Comparison of ENCODE assay signal across 9 mouse cellular contexts in genomic region chr12:117586124-117586523, GRCm38 (mm10).
DNase-seq lines count a peak whose midpoint lies in the region; ATAC-seq and TF ChIP-seq lines count a peak whose summit lies in the region.
"Had no signal": no experiment of that assay in that cellular context is flagged by ENCODE, and none has a peak within 500 bp of the region (broad histone marks: within the 10 kb centered on the region; RNA-seq: fewer than 3 reads in every experiment).

No protein-coding gene starts in this region.

- no peak overlapping the region for H3K4me3 ChIP-seq in embryonic fibroblast, embryonic 13.5 days (ENCODE audit: insufficient read depth, low read length)
- H3K4me3 ChIP-seq: midbrain, embryonic 12.5 days had no signal

- TF ChIP-seq CTCF in embryonic fibroblast, embryonic 13.5 days (IDR thresholded peaks at IDR 0.05; ENCODE audit: borderline replicate concordance, insufficient read depth, low read length) = peak; percentile 52; the same call in 1 of the 2 replicates

- H3K27ac ChIP-seq in embryonic fibroblast, embryonic 13.5 days (ENCODE audit: insufficient read depth, low read length) = no peak overlapping the region
- H3K27ac ChIP-seq: midbrain, embryonic 12.5 days had no signal

- TF ChIP-seq POLR2A in embryonic fibroblast, embryonic 13.5 days (IDR thresholded peaks at IDR 0.05; ENCODE audit: low read depth, low read length) = no peak

- ATAC-seq in cerebellum, adult (ENCODE audit: insufficient number of reproducible peaks, low FRiP score, low TSS enrichment) = no peak
- peak; percentile 94 to 97 for ATAC-seq in hematopoietic stem cell, adult 5-6 weeks (replicated peaks in 1 of 2; ENCODE audit: insufficient read depth in 1 of 2, low FRiP score in 2 of 2, low TSS enrichment in 1 of 2, low read depth in 1 of 2, poor library complexity in 2 of 2, severe bottlenecking in 2 of 2)

- peak; percentile 7 for DNase-seq in cerebellum, adult 11 months
- peak; percentile 85 for DNase-seq in adrenal gland, postnatal 14 days
- DNase-seq in left cerebral cortex, adult 11 months (ENCODE audit: low spot score) = peak; percentile 66
- peak; percentile 65 for DNase-seq in mesoderm, embryonic 11.5 days (ENCODE audit: low read depth, low spot score)
- peak; percentile 64 to 75 for DNase-seq in spleen, postnatal 4 days (ENCODE audit: low spot score in 2 of 2)

- no peaks in the 10 kb centered on the region for H3K4me1 ChIP-seq in embryonic fibroblast, embryonic 13.5 days (ENCODE audit: control insufficient read depth, insufficient read depth, low read length)
- H3K4me1 ChIP-seq: midbrain, embryonic 12.5 days had no signal

Comparison
In these comparisons a context has a peak if more than half of its experiments do, and no peak if none do; other contexts are left out.
1. DNase-seq: peak in every context shown above with its lines; median percentile 85 in adrenal gland, postnatal 14 days; 70 in spleen, postnatal 4 days; 66 in left cerebral cortex, adult 11 months; 65 in mesoderm, embryonic 11.5 days; 7 in cerebellum, adult 11 months.